Mouse (Mus musculus) ES-E14 (cell line): Measurements from ENCODE around the gene Micall2.

Source experiments
- CHD2 ChIP-seq: IDR thresholded peaks from 2 replicates; pipeline ENCODE4 v1.6.1; 2014; ENCODE audit warnings: mild to moderate bottlenecking, low read depth, low read length, inconsistent platforms
- HCFC1 ChIP-seq: IDR thresholded peaks from 2 replicates; pipeline ENCODE4 v1.6.1; 2012; ENCODE audit warnings: low read length, inconsistent platforms, borderline replicate concordance; ENCODE audit not compliant: insufficient read depth
- MAFK ChIP-seq: IDR thresholded peaks from 2 replicates; pipeline ENCODE4 v1.6.1; 2014; ENCODE audit warnings: mild to moderate bottlenecking, low read depth, low read length, inconsistent platforms; ENCODE audit not compliant: insufficient read depth
- ZC3H11A ChIP-seq: IDR thresholded peaks from 2 replicates; pipeline ENCODE4 v1.6.1; 2012; ENCODE audit warnings: low read depth, mild to moderate bottlenecking, inconsistent platforms, low read length, borderline replicate concordance
- ZNF384 ChIP-seq: IDR thresholded peaks from 2 replicates; pipeline ENCODE4 v1.6.1; 2012; ENCODE audit warnings: low read depth, low read length, inconsistent platforms

DNA sequence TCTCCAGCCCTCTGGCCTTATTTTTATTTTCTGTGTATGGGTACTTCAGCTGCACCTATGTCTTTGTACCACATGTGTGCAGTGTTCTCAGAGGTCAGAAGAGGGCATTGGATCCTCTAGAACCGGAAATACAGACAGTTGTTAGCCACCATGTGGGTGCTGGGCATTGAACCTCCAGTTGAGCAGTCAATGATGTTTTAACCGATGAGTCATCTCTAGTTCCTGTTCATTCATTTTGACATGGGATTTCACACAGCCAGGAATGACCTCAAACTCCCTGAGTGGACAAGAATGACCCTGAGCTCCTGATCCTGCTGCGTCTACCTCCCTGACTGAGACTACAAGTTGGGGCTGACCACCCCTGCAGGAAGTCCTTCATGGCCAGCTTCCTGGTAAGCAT, 9.9 kb downstream of the Micall2 start:
- TF ChIP-seq HCFC1 (no peak), ZC3H11A (no peak), CHD2 (no peak), MAFK (no peak), ZNF384 (no peak)
